Mouse (Mus musculus): Measurements from ENCODE around the gene Prkar1a. TPM values are rescaled to one million over a fixed set of nuclear protein-coding genes. Genes with fewer than 3 reads are reported as not detected.
A peak's percentile ranks its signal among the peaks of the same experiment; 100 is the strongest.

The Prkar1a gene
- polyA plus RNA-seq, 1 experiment: 164 TPM

DNA sequence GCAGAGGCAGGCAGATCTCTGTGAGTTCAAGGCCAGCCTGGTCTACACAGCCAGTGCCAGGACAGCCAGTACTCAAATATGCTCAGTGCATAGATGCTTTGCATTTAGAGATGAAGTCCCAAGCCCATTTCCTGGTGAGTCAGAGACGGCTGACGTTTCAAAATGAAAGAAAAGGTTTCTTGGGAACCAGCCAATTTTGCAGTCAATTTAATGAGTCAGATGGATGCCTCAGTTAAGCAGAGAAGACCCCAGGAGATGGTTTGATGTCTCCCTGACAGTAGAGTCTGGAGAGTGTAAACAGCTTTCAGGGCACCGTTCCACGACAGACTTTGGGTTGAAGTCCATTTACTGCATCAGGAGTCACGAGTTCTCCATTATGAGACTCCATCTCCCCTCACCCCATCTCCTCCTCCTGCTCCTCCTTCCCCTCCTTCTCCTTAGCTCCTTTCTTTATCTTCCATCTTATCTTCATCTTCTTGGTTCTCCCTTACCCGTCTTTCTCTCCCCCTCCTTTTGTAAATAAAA lies 13.3 kb upstream of the Prkar1a start:
- H3K27ac ChIP-seq (ENCODE audit: insufficient read depth, low read depth, low read length): no peak overlapping the region
- no peak overlapping the region for H3K4me3 ChIP-seq (ENCODE audit: insufficient read depth, low read length)
- TF ChIP-seq POLR2A (IDR thresholded peaks at IDR 0.05; ENCODE audit: borderline replicate concordance, low read depth, low read length) (no peak), CTCF (IDR thresholded peaks at IDR 0.05; ENCODE audit: low read depth, low read length) (no peak)
- peaks cover 11% of the 10 kb centered on the region for H3K4me1 ChIP-seq (ENCODE audit: control insufficient read depth, insufficient read depth, low read length)

DNA sequence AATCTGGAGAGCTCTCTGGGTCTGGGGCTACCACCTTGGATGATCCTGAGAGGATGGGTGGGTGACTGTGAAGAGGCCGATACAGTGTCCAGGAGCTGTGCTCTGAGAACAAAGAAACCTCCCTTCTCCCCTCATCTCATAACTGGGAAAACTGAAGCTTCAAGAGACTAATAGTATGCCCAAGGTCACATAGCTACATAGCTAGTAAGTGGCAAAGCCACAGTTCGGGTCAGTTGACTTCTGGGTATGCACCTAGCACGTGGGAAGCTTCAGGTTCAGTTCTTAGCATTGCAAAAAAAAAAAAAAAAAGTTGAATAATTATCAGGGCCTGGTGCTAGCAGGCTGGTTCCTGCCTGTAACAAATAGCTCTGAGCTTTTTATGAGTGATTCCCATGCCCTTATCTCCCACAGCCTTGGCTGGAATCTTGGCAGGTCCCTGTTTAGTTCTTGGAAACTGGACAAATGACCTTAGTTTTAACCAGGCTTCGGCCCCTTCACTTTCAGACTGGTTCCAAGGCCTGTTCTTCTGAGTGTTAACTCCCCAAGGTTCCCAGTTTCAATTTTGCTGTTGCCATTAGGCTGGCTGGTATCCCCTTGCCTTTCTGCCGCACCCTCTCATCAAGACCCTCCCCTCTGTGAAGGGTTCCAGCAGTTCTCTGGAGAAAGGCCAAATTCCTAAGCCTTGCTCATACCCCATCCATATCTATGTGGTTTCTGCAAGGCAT lies 7.5 kb upstream of the Prkar1a start:
- Histone ChIP-seq H3K4me3 (ENCODE audit: insufficient read depth, low read length) (no peak overlapping the region), H3K4me1 (ENCODE audit: control insufficient read depth, insufficient read depth, low read length) (no peaks in the 10 kb centered on the region), H3K27ac (ENCODE audit: insufficient read depth, low read depth, low read length) (no peak overlapping the region)
- TF ChIP-seq POLR2A (IDR thresholded peaks at IDR 0.05; ENCODE audit: borderline replicate concordance, low read depth, low read length) (no peak), CTCF (IDR thresholded peaks at IDR 0.05; ENCODE audit: low read depth, low read length) (no peak)

DNA sequence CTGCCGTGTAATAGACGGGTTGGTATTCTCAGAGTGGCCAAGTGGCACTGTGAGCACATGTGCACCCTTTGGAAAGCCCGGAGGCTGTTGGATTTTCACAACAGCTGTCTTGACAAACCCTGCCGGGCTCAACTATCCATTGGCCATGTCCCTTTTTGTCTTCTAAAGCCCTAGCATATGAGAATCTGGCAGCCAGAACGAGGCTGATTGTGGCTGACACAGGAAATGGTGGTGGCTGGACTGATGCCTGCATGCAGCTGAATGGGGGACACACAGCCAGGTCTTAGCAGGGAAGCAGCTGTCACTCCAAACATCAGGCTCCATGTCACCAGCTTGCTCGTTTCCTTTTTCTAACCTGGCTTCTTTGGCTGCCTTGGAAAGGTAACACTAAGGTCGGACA lies 695 bp upstream of the Prkar1a start:
- Histone ChIP-seq H3K27ac (ENCODE audit: insufficient read depth, low read depth, low read length) (no peak overlapping the region), H3K4me1 (ENCODE audit: control insufficient read depth, insufficient read depth, low read length) (peaks cover 20% of the 10 kb centered on the region), H3K4me3 (ENCODE audit: insufficient read depth, low read length) (no peak overlapping the region)
- TF ChIP-seq POLR2A (IDR thresholded peaks at IDR 0.05; ENCODE audit: borderline replicate concordance, low read depth, low read length): no peak
- no peak for TF ChIP-seq CTCF (IDR thresholded peaks at IDR 0.05; ENCODE audit: low read depth, low read length)

GRCm38 (mm10) chr11:109649975-109650701 lies 933 bp downstream of the Prkar1a start:
- H3K4me3 ChIP-seq (ENCODE audit: insufficient read depth, low read length): peak overlapping the region; percentile 78
- H3K27ac ChIP-seq (ENCODE audit: insufficient read depth, low read depth, low read length): 0 out of 2 replicates have a peak overlapping the region, but pooled peaks have one; percentile 9
- TF ChIP-seq POLR2A (IDR thresholded peaks at IDR 0.05; ENCODE audit: borderline replicate concordance, low read depth, low read length) (no peak), CTCF (IDR thresholded peaks at IDR 0.05; ENCODE audit: low read depth, low read length) (no peak)
- peaks cover 27% of the 10 kb centered on the region for H3K4me1 ChIP-seq (ENCODE audit: control insufficient read depth, insufficient read depth, low read length)

DNA sequence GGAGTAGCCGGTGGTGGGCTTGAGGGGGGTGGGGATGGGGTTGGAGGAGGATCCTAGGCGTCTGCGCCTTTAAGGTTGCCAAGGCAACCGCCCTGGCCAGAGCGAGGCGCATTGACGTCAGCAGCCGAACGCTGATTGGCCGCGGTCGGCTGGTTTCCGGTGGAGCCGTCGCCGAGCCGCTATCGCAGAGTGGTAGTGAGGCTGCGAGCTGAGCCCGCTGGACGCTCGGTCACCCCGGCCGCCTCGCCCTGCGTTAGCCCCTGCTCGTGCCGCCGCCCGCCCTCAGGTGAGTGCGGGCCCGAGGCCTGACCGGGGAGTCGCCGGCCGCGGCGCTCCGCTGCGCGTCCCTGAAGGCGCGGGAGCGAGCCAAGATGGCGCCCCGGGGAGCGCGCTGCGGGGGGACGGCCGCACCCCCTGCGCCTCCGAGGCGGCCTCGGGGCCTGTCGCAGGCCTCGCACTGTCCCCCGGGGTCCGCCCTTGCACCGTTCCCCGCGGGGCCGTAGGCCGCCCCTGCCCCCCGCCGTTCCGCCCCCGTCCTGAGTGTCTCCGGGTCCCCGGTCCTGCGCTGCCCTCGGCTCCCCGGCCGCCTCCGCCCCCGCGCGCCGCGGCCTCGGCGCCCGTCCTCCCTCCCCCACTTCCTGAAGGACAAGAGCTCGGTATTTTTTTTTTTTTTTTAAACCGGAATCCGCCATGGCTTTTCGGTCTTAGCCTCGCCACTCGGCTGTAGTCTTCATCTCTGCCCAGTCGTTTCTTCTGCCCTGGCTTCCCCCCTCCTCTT lies 1.8 kb downstream of the Prkar1a start:
- H3K27ac ChIP-seq (ENCODE audit: insufficient read depth, low read depth, low read length): peak overlapping the region; percentile 72
- TF ChIP-seq CTCF (IDR thresholded peaks at IDR 0.05; ENCODE audit: low read depth, low read length) (no peak), POLR2A (IDR thresholded peaks at IDR 0.05; ENCODE audit: borderline replicate concordance, low read depth, low read length) (0 out of 2 replicates have a peak, but pooled peaks have one; percentile 22)
- peak overlapping the region; percentile 78 for H3K4me3 ChIP-seq (ENCODE audit: insufficient read depth, low read length)
- H3K4me1 ChIP-seq (ENCODE audit: control insufficient read depth, insufficient read depth, low read length): peaks cover 27% of the 10 kb centered on the region

DNA sequence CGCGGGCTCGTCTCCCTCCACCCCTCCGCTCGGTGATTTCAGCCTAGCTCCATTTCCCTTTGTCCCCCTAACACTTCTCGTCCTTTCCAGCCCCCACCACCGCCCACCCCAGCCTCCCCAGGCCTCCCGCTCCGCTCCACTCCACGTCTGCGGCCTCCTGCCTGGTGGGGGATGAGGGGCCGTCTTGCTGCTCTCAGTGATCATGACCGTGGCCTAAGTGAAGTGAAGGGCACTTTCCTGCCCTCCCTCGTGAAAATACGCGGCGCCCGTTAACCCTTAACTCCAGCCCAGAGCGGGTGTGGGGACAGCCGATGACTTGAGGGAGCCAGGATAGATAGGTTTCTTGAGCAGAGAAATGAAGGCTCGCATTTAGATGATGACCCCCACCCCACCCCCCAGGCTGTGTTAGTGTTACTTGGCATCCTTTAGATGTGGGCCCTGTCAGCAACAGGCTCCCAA lies 2.4 kb downstream of the Prkar1a start:
- no peak for TF ChIP-seq CTCF (IDR thresholded peaks at IDR 0.05; ENCODE audit: low read depth, low read length)
- no peak for TF ChIP-seq POLR2A (IDR thresholded peaks at IDR 0.05; ENCODE audit: borderline replicate concordance, low read depth, low read length)
- Histone ChIP-seq H3K4me3 (ENCODE audit: insufficient read depth, low read length) (peak overlapping the region; percentile 78), H3K27ac (ENCODE audit: insufficient read depth, low read depth, low read length) (peak overlapping the region; percentile 72), H3K4me1 (ENCODE audit: control insufficient read depth, insufficient read depth, low read length) (peaks cover 27% of the 10 kb centered on the region)

- TF ChIP-seq CTCF (IDR thresholded peaks at IDR 0.05; ENCODE audit: low read depth, low read length): no peak
- no peak for TF ChIP-seq POLR2A (IDR thresholded peaks at IDR 0.05; ENCODE audit: borderline replicate concordance, low read depth, low read length)
- Histone ChIP-seq H3K4me1 (ENCODE audit: control insufficient read depth, insufficient read depth, low read length) (peaks cover 27% of the 10 kb centered on the region), H3K4me3 (ENCODE audit: insufficient read depth, low read length) (peak overlapping the region; percentile 78), H3K27ac (ENCODE audit: insufficient read depth, low read depth, low read length) (no peak overlapping the region)
Measured at GRCm38 (mm10) chr11:109652505-109652904, 3.3 kb downstream of the Prkar1a start.

DNA sequence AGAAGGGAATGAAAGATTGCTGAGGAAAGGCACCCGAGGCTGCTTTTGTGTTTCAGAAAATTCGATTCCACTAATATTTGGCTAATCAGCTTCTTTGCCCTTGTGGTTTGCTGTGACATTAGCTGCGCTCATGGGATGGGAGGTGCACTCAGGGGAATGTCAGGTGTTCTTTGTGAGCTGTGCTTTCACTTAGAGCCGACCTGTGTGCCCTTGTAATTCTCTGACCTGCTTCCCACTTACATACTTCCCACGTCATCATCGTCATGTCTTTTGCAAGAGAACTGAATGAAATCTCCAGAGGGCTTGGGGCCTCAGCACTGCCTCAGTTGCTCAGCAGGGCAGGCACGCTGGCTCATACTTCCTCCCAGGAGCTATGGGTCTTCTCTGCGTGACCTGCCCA lies 4.0 kb downstream of the Prkar1a start:
- no peak overlapping the region for H3K27ac ChIP-seq (ENCODE audit: insufficient read depth, low read depth, low read length)
- peaks cover 26% of the 10 kb centered on the region for H3K4me1 ChIP-seq (ENCODE audit: control insufficient read depth, insufficient read depth, low read length)
- H3K4me3 ChIP-seq (ENCODE audit: insufficient read depth, low read length): no peak overlapping the region
- no peak for TF ChIP-seq CTCF (IDR thresholded peaks at IDR 0.05; ENCODE audit: low read depth, low read length)

DNA sequence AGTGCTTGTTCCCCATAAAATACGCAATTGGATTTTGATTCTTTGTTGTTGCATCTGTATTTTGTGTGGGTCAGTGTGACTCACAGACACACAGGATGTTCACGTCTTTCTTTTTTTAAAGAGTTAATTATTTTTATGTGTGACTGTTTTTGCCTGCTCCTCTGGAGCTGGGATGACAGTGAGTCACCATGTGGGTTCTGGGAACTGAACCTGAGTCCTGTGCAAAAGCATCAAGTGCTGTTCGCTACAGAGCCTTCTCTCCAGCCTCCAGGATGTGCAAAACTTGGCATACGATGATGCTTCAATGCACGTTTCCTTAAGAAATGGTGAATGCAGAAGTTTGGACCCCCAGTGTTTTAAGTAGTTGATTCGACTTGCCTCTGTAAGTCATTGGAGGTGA lies 5.4 kb downstream of the Prkar1a start:
- Histone ChIP-seq H3K4me1 (ENCODE audit: control insufficient read depth, insufficient read depth, low read length) (peaks cover 20% of the 10 kb centered on the region), H3K27ac (ENCODE audit: insufficient read depth, low read depth, low read length) (no peak overlapping the region), H3K4me3 (ENCODE audit: insufficient read depth, low read length) (no peak overlapping the region)
- TF ChIP-seq POLR2A (IDR thresholded peaks at IDR 0.05; ENCODE audit: borderline replicate concordance, low read depth, low read length): no peak
- TF ChIP-seq CTCF (IDR thresholded peaks at IDR 0.05; ENCODE audit: low read depth, low read length): no peak
